Mouse (Mus musculus) liver, embryonic 14.5 days (tissue): ENCODE measurements around the gene Clic4. TPM values are rescaled to one million over a fixed set of nuclear protein-coding genes. Genes with fewer than 3 reads are reported as not detected.

Experiments
- ATAC-seq: fragments of 200-750 bp; cut with Nextera tagmentation; 2 replicates; pipeline ENCODE4 v1.8.0; 2017; ENCODE audit warnings: moderate number of reproducible peaks, mild to moderate bottlenecking, moderate library complexity; ENCODE audit not compliant: insufficient read depth
- DNase-seq, 3 experiments: peaks; one replicate each; pipeline ENCODE4 v3.0.0-alpha.2; 2012 to 2013; ENCODE audit warnings: low read depth in 3 of 3, low spot score in 3 of 3
- H3K27ac ChIP-seq: fragments of 300-500 bp; sonication (generic); 2 replicates; pipeline ENCODE4 v1.5.1; 2014; ENCODE audit warnings: moderate library complexity, mild to moderate bottlenecking, control low read depth, inconsistent platforms
- H3K27me3 ChIP-seq: fragments of 300-500 bp; sonication (generic); 2 replicates; pipeline ENCODE4 v1.6.1; 2014; ENCODE audit warnings: mild to moderate bottlenecking, low read length, moderate library complexity; ENCODE audit not compliant: control insufficient read depth, insufficient read depth
- H3K36me3 ChIP-seq: fragments of 300-500 bp; sonication (generic); replicated peaks from 2 replicates; pipeline ENCODE4 v1.6.1; 2014; ENCODE audit warnings: low read depth; ENCODE audit not compliant: control insufficient read depth, insufficient read depth
- H3K4me1 ChIP-seq, 2 experiments: fragments of 200-500 bp in 1 of 2; fragments of 300-500 bp in 1 of 2; sonication (generic) in 1 of 2; replicated peaks; 2 replicates each; pipeline ENCODE4 v1.6.1; 2012 to 2014; ENCODE audit warnings: antibody characterized with exemption in 1 of 2, inconsistent platforms in 1 of 2, low read length in 1 of 2; ENCODE audit not compliant: control insufficient read depth in 2 of 2, insufficient read depth in 2 of 2
- H3K4me2 ChIP-seq: fragments of 300-500 bp; sonication (generic); 2 replicates; pipeline ENCODE4 v1.6.1; 2014; ENCODE audit warnings: low read depth, mild to moderate bottlenecking, control low read depth, moderate library complexity
- H3K4me3 ChIP-seq, 2 experiments: fragments of 200-500 bp in 1 of 2; fragments of 300-500 bp in 1 of 2; sonication (generic) in 1 of 2; 2 replicates each; pipeline ENCODE4 v1.5.1; 2012 to 2014; ENCODE audit warnings: low read depth in 2 of 2, low read length in 2 of 2, mild to moderate bottlenecking in 2 of 2, control low read depth in 1 of 2, inconsistent platforms in 1 of 2, moderate library complexity in 1 of 2; ENCODE audit not compliant: insufficient read depth in 1 of 2
- H3K9ac ChIP-seq: fragments of 300-500 bp; sonication (generic); replicated peaks from 2 replicates; pipeline ENCODE4 v1.6.1; 2014; ENCODE audit warnings: mild to moderate bottlenecking, control low read depth, moderate library complexity
- H3K9me3 ChIP-seq: fragments of 300-500 bp; sonication (generic); 2 replicates; pipeline ENCODE4 v1.6.1; 2016; ENCODE audit warnings: low read length, mixed read lengths; ENCODE audit not compliant: control insufficient read depth
- CTCF ChIP-seq: IDR thresholded peaks from 2 replicates; pipeline ENCODE4 v1.5.1; 2016; ENCODE audit warnings: antibody characterized with exemption, low read depth, control low read depth
- EP300 ChIP-seq: IDR thresholded peaks from 2 replicates; pipeline ENCODE4 v1.6.1; 2016; ENCODE audit warnings: antibody characterized with exemption, low read depth
- WGBS: fragments of 180-500 bp; shearing (Covaris S2); extraction: QIAGEN DNeasy Blood & Tissue Kit; methylation state at CpG from one replicate; pipeline ENCODE4 v1.1.7; 2014; ENCODE audit not compliant: insufficient replicate concordance; 5-methylcytosine and 5-hydroxymethylcytosine counted together
- polyA plus RNA-seq, 2 experiments: library from polyadenylated mRNA; depleted of rRNA in 1 of 2; stranded (reverse) in 1 of 2; unstranded in 1 of 2; fragments of >200 nt; fragmentation: Nextera tagmentation in 1 of 2; extraction: Ambion mirVana in 1 of 2; gene quantifications; 2 replicates each; pipeline versions ENCODE4 v1.2.1 to v1.2.3; 2012 to 2014

Clic4 gene
- polyA plus RNA-seq, 2 experiments = 40.8 to 65.8 TPM

GRCm38 (mm10) chr4:135254770-135255169 is 17.8 kb downstream of the Clic4 start:
- Histone ChIP-seq H3K4me2 (0 out of 2 replicates have a peak overlapping the region, but pooled peaks have one; percentile 15), H3K27me3 (no peaks in the 10 kb centered on the region), H3K9me3 (no peaks in the 10 kb centered on the region), H3K36me3 (peaks cover 6% of the 10 kb centered on the region; the same call in 1 of the 2 replicates), H3K27ac (peak overlapping the region; percentile 41; the same call in 1 of the 2 replicates), H3K4me1 (peaks cover 15 to 34% of the 10 kb centered on the region in 2 experiments), H3K9ac (no peak overlapping the region), H3K4me3 (no peak overlapping the region)
- WGBS = 27% methylated on average over 3 of the region's 3 CpGs
- ATAC-seq (peak; percentile 39; the same call in 1 of the 2 replicates), DNase-seq (no peak)
- TF ChIP-seq EP300 (no peak), CTCF (no peak)

- H3K36me3 ChIP-seq = peaks cover 6% of the 10 kb centered on the region
- no peaks in the 10 kb centered on the region; the same call in 1 of the 2 replicates for H3K9me3 ChIP-seq
- ATAC-seq (no peak), DNase-seq (no peak)
- H3K4me3 ChIP-seq = no peak overlapping the region
- TF ChIP-seq EP300 = no peak
- TF ChIP-seq CTCF = no peak
- H3K27me3 ChIP-seq = no peaks in the 10 kb centered on the region
- H3K4me1 ChIP-seq = peaks cover 15 to 34% of the 10 kb centered on the region in 2 experiments
- H3K4me2 ChIP-seq = 0 out of 2 replicates have a peak overlapping the region, but pooled peaks have one; percentile 15
- peak overlapping the region; percentile 15 for H3K27ac ChIP-seq
- H3K9ac ChIP-seq = no peak overlapping the region
- 65% methylated on average over 4 of the region's 4 CpGs for WGBS
Measured at GRCm38 (mm10) chr4:135254321-135254720, 18.3 kb downstream of the Clic4 start.

- H3K27ac ChIP-seq = no peak overlapping the region
- no peak for ATAC-seq
- H3K9me3 ChIP-seq = no peaks in the 10 kb centered on the region; the same call in 1 of the 2 replicates
- peaks cover 15 to 34% of the 10 kb centered on the region in 2 experiments for H3K4me1 ChIP-seq
- 83% methylated on average over 12 of the region's 12 CpGs for WGBS
- peaks cover 10% of the 10 kb centered on the region for H3K36me3 ChIP-seq
- no peaks in the 10 kb centered on the region for H3K27me3 ChIP-seq
- no peak overlapping the region for H3K4me2 ChIP-seq
- H3K9ac ChIP-seq = no peak overlapping the region
- H3K4me3 ChIP-seq = no peak overlapping the region
- TF ChIP-seq EP300 (no peak), CTCF (no peak)
- DNase-seq = no peak
Measured at GRCm38 (mm10) chr4:135253239-135254039, 19.2 kb downstream of the Clic4 start.

- no peak for TF ChIP-seq CTCF
- ATAC-seq (no peak), DNase-seq (no peak)
- H3K9ac ChIP-seq = no peak overlapping the region
- H3K27me3 ChIP-seq = no peaks in the 10 kb centered on the region
- 69% methylated on average over 2 of the region's 2 CpGs for WGBS
- peaks cover 5% of the 10 kb centered on the region; the same call in 1 of the 2 replicates for H3K36me3 ChIP-seq
- H3K4me2 ChIP-seq = no peak overlapping the region
- peaks cover 9 to 37% of the 10 kb centered on the region in 2 experiments for H3K4me1 ChIP-seq
- no peaks in the 10 kb centered on the region; the same call in 1 of the 2 replicates for H3K9me3 ChIP-seq
- H3K27ac ChIP-seq = no peak overlapping the region
- H3K4me3 ChIP-seq = no peak overlapping the region
Measured at GRCm38 (mm10) chr4:135251801-135252200, 20.8 kb downstream of the Clic4 start.

- no peak overlapping the region for H3K4me2 ChIP-seq
- no peaks in the 10 kb centered on the region; the same call in 1 of the 2 replicates for H3K9me3 ChIP-seq
- WGBS = 48% methylated on average over 9 of the region's 9 CpGs
- ATAC-seq (no peak), DNase-seq (no peak)
- TF ChIP-seq CTCF (peak; percentile 43; the same call in 1 of the 2 replicates), EP300 (no peak)
- peaks cover 3 to 28% of the 10 kb centered on the region in 2 experiments for H3K4me1 ChIP-seq
- H3K4me3 ChIP-seq = no peak overlapping the region
- H3K27me3 ChIP-seq = no peaks in the 10 kb centered on the region
- H3K27ac ChIP-seq = no peak overlapping the region
- H3K36me3 ChIP-seq = peaks cover 5% of the 10 kb centered on the region; the same call in 1 of the 2 replicates
- no peak overlapping the region for H3K9ac ChIP-seq
Measured at GRCm38 (mm10) chr4:135248250-135249018, 24.2 kb downstream of the Clic4 start.
